Mouse (Mus musculus) gastrocnemius, adult 2 months (tissue): ENCODE measurements around the gene Nlgn1. TPM values are rescaled to one million over a fixed set of nuclear protein-coding genes. Genes with fewer than 3 reads are reported as not detected.

Source experiments
- DNase-seq: peaks from one replicate; pipeline ENCODE4 v3.0.0; 2022
- H3K27ac ChIP-seq: fragments of 200-600 bp; 2 replicates; pipeline ENCODE4 v1.8.1; 2022; ENCODE audit warnings: mild to moderate bottlenecking
- H3K4me3 ChIP-seq: fragments of 200-600 bp; 2 replicates; pipeline ENCODE4 v1.8.1; 2022; ENCODE audit warnings: mild to moderate bottlenecking, moderate library complexity
- CTCF ChIP-seq: fragments of 200-600 bp; IDR thresholded peaks from 2 replicates; pipeline ENCODE4 v1.8.1; 2022; ENCODE audit warnings: antibody characterized with exemption, mild to moderate bottlenecking, moderate library complexity
- intact Hi-C: fragments of 180-260 bp; cut with DNase I; formaldehyde crosslinking; loops from one replicate; pipeline ENCODE4 v1.15.1; 2025
- total RNA-seq, 2 experiments: library from RNA; stranded (reverse); gene quantifications; 2 replicates each; pipeline ENCODE4 v1.2.3; 2021

Gene Nlgn1
- total RNA-seq, 2 experiments from 2014 or later: 0.10 to 0.22 TPM

- intact Hi-C loops: no loop called here
- no peak for TF ChIP-seq CTCF
These were observed 158.6 kb downstream of the Nlgn1 start for GRCm38 (mm10) chr3:26173613-26174012.

GRCm38 (mm10) chr3:26166711-26167110 is 165.5 kb downstream of the Nlgn1 start:
- Histone ChIP-seq H3K4me3 (no peak overlapping the region), H3K27ac (no peak overlapping the region)
- no peak for DNase-seq
- TF ChIP-seq CTCF: no peak
- intact Hi-C loops: no loop called here

More at GRCm38 (mm10) chr3:26173613-26174012, 158.6 kb downstream of the Nlgn1 start:
- DNase-seq: no peak
- H3K27ac ChIP-seq: no peak overlapping the region
- no peak overlapping the region for H3K4me3 ChIP-seq

- DNase-seq: no peak
- no peak overlapping the region for H3K27ac ChIP-seq
- H3K4me3 ChIP-seq: peak overlapping the region; percentile 72
- peak; percentile 72 for TF ChIP-seq CTCF
- intact Hi-C loops: no loop called here
These were observed 178.5 kb downstream of the Nlgn1 start for GRCm38 (mm10) chr3:26153782-26154181.

- intact Hi-C loops: no loop called here
- Histone ChIP-seq H3K27ac (peak overlapping the region; percentile 13; the same call in 1 of the 2 replicates), H3K4me3 (peak overlapping the region; percentile 72)
- DNase-seq: no peak
- TF ChIP-seq CTCF: no peak
These were observed 179.1 kb downstream of the Nlgn1 start for GRCm38 (mm10) chr3:26153036-26153741.

- intact Hi-C loops: no loop called here
- H3K4me3 ChIP-seq: peak overlapping the region; percentile 72
- peak; percentile 31 for DNase-seq
- H3K27ac ChIP-seq: peak overlapping the region; percentile 13; the same call in 1 of the 2 replicates
- no peak for TF ChIP-seq CTCF
These were observed 179.7 kb downstream of the Nlgn1 start for GRCm38 (mm10) chr3:26152510-26153035.

GRCm38 (mm10) chr3:26151351-26152020 is 180.8 kb downstream of the Nlgn1 start:
- Histone ChIP-seq H3K4me3 (peak overlapping the region; percentile 72; the same call in 1 of the 2 replicates), H3K27ac (no peak overlapping the region)
- DNase-seq: no peak
- TF ChIP-seq CTCF: no peak
- intact Hi-C loops: no loop called here

- Histone ChIP-seq H3K4me3 (no peak overlapping the region), H3K27ac (no peak overlapping the region)
- TF ChIP-seq CTCF: no peak
- no peak for DNase-seq
- intact Hi-C loops: no loop called here
These were observed 186.1 kb downstream of the Nlgn1 start for GRCm38 (mm10) chr3:26146174-26146573.

GRCm38 (mm10) chr3:26145441-26145840 is 186.8 kb downstream of the Nlgn1 start:
- Histone ChIP-seq H3K27ac (no peak overlapping the region), H3K4me3 (no peak overlapping the region)
- TF ChIP-seq CTCF: no peak
- intact Hi-C loops: no loop called here
- DNase-seq: no peak

GRCm38 (mm10) chr3:26141590-26141989 is 190.7 kb downstream of the Nlgn1 start:
- TF ChIP-seq CTCF: no peak
- intact Hi-C loops: no loop called here
- H3K27ac ChIP-seq: no peak overlapping the region
- H3K4me3 ChIP-seq: no peak overlapping the region
- DNase-seq: no peak

GRCm38 (mm10) chr3:26134839-26135651 is 197.2 kb downstream of the Nlgn1 start:
- intact Hi-C loops: no loop called here
- no peak for DNase-seq
- no peak for TF ChIP-seq CTCF

GRCm38 (mm10) chr3:26130919-26131318 is 201.3 kb downstream of the Nlgn1 start:
- intact Hi-C loops: no loop called here
- no peak for TF ChIP-seq CTCF
- Histone ChIP-seq H3K4me3 (no peak overlapping the region), H3K27ac (no peak overlapping the region)
- no peak for DNase-seq

More at GRCm38 (mm10) chr3:26134839-26135651, 197.2 kb downstream of the Nlgn1 start:
- Histone ChIP-seq H3K4me3 (no peak overlapping the region), H3K27ac (no peak overlapping the region)

- Histone ChIP-seq H3K27ac (no peak overlapping the region), H3K4me3 (no peak overlapping the region)
- intact Hi-C loops: no loop called here
- no peak for DNase-seq
- no peak for TF ChIP-seq CTCF
These were observed 202.8 kb downstream of the Nlgn1 start for GRCm38 (mm10) chr3:26129455-26129854.
